Mouse (Mus musculus): ENCODE measurements around the gene Dbh. TPM values are rescaled to one million over a fixed set of nuclear protein-coding genes. Genes with fewer than 3 reads are reported as not detected.

The Dbh gene
- polyA plus RNA-seq, 1 experiment from 2014 or later, result not detected

GRCm38 (mm10) chr2:27218569-27218968 is 53.5 kb downstream of the Dbh start:
- Histone ChIP-seq H3K9ac (ENCODE audit: low read depth, low read length) (no peak overlapping the region), H3K4me3 (ENCODE audit: low read length) (no peak overlapping the region), H3K27ac (ENCODE audit: low read depth, low read length) (no peak overlapping the region), H3K27me3 (ENCODE audit: control insufficient read depth, insufficient read depth, low read length) (no peaks in the 10 kb centered on the region), H3K36me3 (ENCODE audit: control insufficient read depth, insufficient read depth, low read length) (no peaks in the 10 kb centered on the region; the same call in 1 of the 2 replicates), H3K9me3 (ENCODE audit: control insufficient read depth, low read length) (no peaks in the 10 kb centered on the region), H3K4me2 (replicated peaks; ENCODE audit: low read depth, low read length) (no peak overlapping the region), H3K4me1 (ENCODE audit: control insufficient read depth, insufficient read depth, low read length) (no peaks in the 10 kb centered on the region)
- 84% methylated on average over 8 of the region's 8 CpGs for WGBS
- no peak for ATAC-seq (ENCODE audit: low FRiP score, low TSS enrichment)

- H3K27ac ChIP-seq (ENCODE audit: low read depth, low read length), result no peak overlapping the region
- H3K36me3 ChIP-seq (ENCODE audit: control insufficient read depth, insufficient read depth, low read length), result no peaks in the 10 kb centered on the region; the same call in 1 of the 2 replicates
- no peak overlapping the region for H3K4me3 ChIP-seq (ENCODE audit: low read length)
- H3K4me1 ChIP-seq (ENCODE audit: control insufficient read depth, insufficient read depth, low read length), result no peaks in the 10 kb centered on the region
- 82% methylated on average over 7 of the region's 7 CpGs for WGBS
- no peak overlapping the region for H3K9ac ChIP-seq (ENCODE audit: low read depth, low read length)
- no peaks in the 10 kb centered on the region for H3K27me3 ChIP-seq (ENCODE audit: control insufficient read depth, insufficient read depth, low read length)
- no peaks in the 10 kb centered on the region for H3K9me3 ChIP-seq (ENCODE audit: control insufficient read depth, low read length)
- no peak for ATAC-seq (ENCODE audit: low FRiP score, low TSS enrichment)
- no peak overlapping the region for H3K4me2 ChIP-seq (replicated peaks; ENCODE audit: low read depth, low read length)
Measured at GRCm38 (mm10) chr2:27223012-27223421, 58.0 kb downstream of the Dbh start.

DNA sequence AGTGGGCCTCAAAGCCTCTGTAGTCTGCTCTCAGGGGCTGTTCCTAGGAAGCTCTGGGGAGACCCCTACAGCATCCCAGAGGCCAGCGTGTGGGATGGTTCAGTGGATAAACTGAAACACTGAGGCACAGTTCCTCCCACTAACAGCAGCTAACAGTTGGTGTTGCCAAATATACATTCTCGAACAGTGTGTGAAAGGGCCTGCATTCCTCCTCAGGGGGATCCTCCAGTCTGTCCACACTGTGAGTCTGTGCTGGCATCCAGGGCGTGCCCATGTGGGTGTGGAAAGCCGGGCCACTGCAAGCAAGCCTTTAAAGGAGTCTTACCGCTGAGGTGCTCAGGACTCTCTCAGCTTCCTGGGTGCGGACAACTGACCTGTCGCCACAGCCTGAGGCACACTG is 61.5 kb downstream of the Dbh start:
- no peaks in the 10 kb centered on the region for H3K9me3 ChIP-seq (ENCODE audit: control insufficient read depth, low read length)
- ATAC-seq (ENCODE audit: low FRiP score, low TSS enrichment), result no peak
- H3K9ac ChIP-seq (ENCODE audit: low read depth, low read length), result no peak overlapping the region
- no peaks in the 10 kb centered on the region for H3K4me1 ChIP-seq (ENCODE audit: control insufficient read depth, insufficient read depth, low read length)
- H3K36me3 ChIP-seq (ENCODE audit: control insufficient read depth, insufficient read depth, low read length), result 0 out of 2 replicates have a peak, but pooled peaks cover 2% of the 10 kb centered on the region
- WGBS, result 72% methylated on average over 7 of the region's 7 CpGs
- no peak overlapping the region for H3K27ac ChIP-seq (ENCODE audit: low read depth, low read length)
- no peaks in the 10 kb centered on the region for H3K27me3 ChIP-seq (ENCODE audit: control insufficient read depth, insufficient read depth, low read length)
- no peak overlapping the region for H3K4me2 ChIP-seq (replicated peaks; ENCODE audit: low read depth, low read length)
- no peak overlapping the region for H3K4me3 ChIP-seq (ENCODE audit: low read length)

- no peak overlapping the region for H3K9ac ChIP-seq (ENCODE audit: low read depth, low read length)
- no peaks in the 10 kb centered on the region for H3K27me3 ChIP-seq (ENCODE audit: control insufficient read depth, insufficient read depth, low read length)
- no peaks in the 10 kb centered on the region for H3K9me3 ChIP-seq (ENCODE audit: control insufficient read depth, low read length)
- H3K4me1 ChIP-seq (ENCODE audit: control insufficient read depth, insufficient read depth, low read length), result 0 out of 2 replicates have a peak, but pooled peaks cover 3% of the 10 kb centered on the region
- WGBS, result 80% methylated on average over 5 of the region's 5 CpGs
- ATAC-seq (ENCODE audit: low FRiP score, low TSS enrichment), result no peak
- H3K4me3 ChIP-seq (ENCODE audit: low read length), result no peak overlapping the region
- H3K36me3 ChIP-seq (ENCODE audit: control insufficient read depth, insufficient read depth, low read length), result 0 out of 2 replicates have a peak, but pooled peaks cover 2% of the 10 kb centered on the region
- H3K4me2 ChIP-seq (replicated peaks; ENCODE audit: low read depth, low read length), result no peak overlapping the region
- H3K27ac ChIP-seq (ENCODE audit: low read depth, low read length), result no peak overlapping the region
Measured at GRCm38 (mm10) chr2:27228809-27229480, 63.9 kb downstream of the Dbh start.

GRCm38 (mm10) chr2:27229481-27230105 is 64.6 kb downstream of the Dbh start:
- 86% methylated on average over 2 of the region's 2 CpGs for WGBS
- Histone ChIP-seq H3K27me3 (ENCODE audit: control insufficient read depth, insufficient read depth, low read length) (no peaks in the 10 kb centered on the region), H3K36me3 (ENCODE audit: control insufficient read depth, insufficient read depth, low read length) (0 out of 2 replicates have a peak, but pooled peaks cover 2% of the 10 kb centered on the region), H3K4me2 (replicated peaks; ENCODE audit: low read depth, low read length) (no peak overlapping the region), H3K9me3 (ENCODE audit: control insufficient read depth, low read length) (no peaks in the 10 kb centered on the region), H3K4me1 (ENCODE audit: control insufficient read depth, insufficient read depth, low read length) (0 out of 2 replicates have a peak, but pooled peaks cover 3% of the 10 kb centered on the region), H3K9ac (ENCODE audit: low read depth, low read length) (no peak overlapping the region), H3K4me3 (ENCODE audit: low read length) (no peak overlapping the region), H3K27ac (ENCODE audit: low read depth, low read length) (no peak overlapping the region)
- no peak for ATAC-seq (ENCODE audit: low FRiP score, low TSS enrichment)

- ATAC-seq (ENCODE audit: low FRiP score, low TSS enrichment), result no peak; the same call in 1 of the 2 replicates
Measured at GRCm38 (mm10) chr2:27232376-27232775, 67.3 kb downstream of the Dbh start.

More at GRCm38 (mm10) chr2:27232376-27232775, 67.3 kb downstream of the Dbh start:
- peaks cover 6% of the 10 kb centered on the region; the same call in 1 of the 2 replicates for H3K36me3 ChIP-seq (ENCODE audit: control insufficient read depth, insufficient read depth, low read length)
- H3K27me3 ChIP-seq (ENCODE audit: control insufficient read depth, insufficient read depth, low read length), result no peaks in the 10 kb centered on the region
- H3K4me1 ChIP-seq (ENCODE audit: control insufficient read depth, insufficient read depth, low read length), result 0 out of 2 replicates have a peak, but pooled peaks cover 3% of the 10 kb centered on the region
- H3K27ac ChIP-seq (ENCODE audit: low read depth, low read length), result no peak overlapping the region
- H3K9ac ChIP-seq (ENCODE audit: low read depth, low read length), result peak overlapping the region; percentile 12; the same call in 1 of the 2 replicates
- H3K4me2 ChIP-seq (replicated peaks; ENCODE audit: low read depth, low read length), result no peak overlapping the region
- no peaks in the 10 kb centered on the region for H3K9me3 ChIP-seq (ENCODE audit: control insufficient read depth, low read length)
- H3K4me3 ChIP-seq (ENCODE audit: low read length), result no peak overlapping the region
- WGBS, result 20% methylated on average over 7 of the region's 7 CpGs

Other genes with a start within 250 kb of the Dbh start
- gene Surf2, start 248.9 kb upstream of the Dbh start, polyA plus RNA-seq (2014; fragmentation: Nextera tagmentation; extraction: Ambion mirVana), result 40.1 and 46.5 TPM in 2 replicates
- 48.1 and 51.1 TPM in 2 replicates for gene Surf1, start 248.7 kb upstream of the Dbh start, polyA plus RNA-seq (2014; fragmentation: Nextera tagmentation; extraction: Ambion mirVana)
- gene Surf4, start 231.3 kb upstream of the Dbh start, polyA plus RNA-seq (2014; fragmentation: Nextera tagmentation; extraction: Ambion mirVana), result 124 and 187 TPM in 2 replicates
- gene Stkld1, start 231.2 kb upstream of the Dbh start, polyA plus RNA-seq (2014; fragmentation: Nextera tagmentation; extraction: Ambion mirVana), result 0.09 TPM in 1 of 2 replicates, not detected in the other
- 37.5 and 49.7 TPM in 2 replicates for gene Rexo4, start 200.8 kb upstream of the Dbh start, polyA plus RNA-seq (2014; fragmentation: Nextera tagmentation; extraction: Ambion mirVana)
- gene Adamts13, start 191.8 kb upstream of the Dbh start, polyA plus RNA-seq (2014; fragmentation: Nextera tagmentation; extraction: Ambion mirVana), result 0.05 and 0.06 TPM in 2 replicates
- gene Cacfd1, start 155.3 kb upstream of the Dbh start, polyA plus RNA-seq (2014; fragmentation: Nextera tagmentation; extraction: Ambion mirVana), result 36.7 and 56.5 TPM in 2 replicates
- 0.37 and 0.64 TPM in 2 replicates for gene Slc2a6, start 137.2 kb upstream of the Dbh start, polyA plus RNA-seq (2014; fragmentation: Nextera tagmentation; extraction: Ambion mirVana)
- 0.54 TPM in 1 of 2 replicates, not detected in the other for gene Mymk, start 93.1 kb upstream of the Dbh start, polyA plus RNA-seq (2014; fragmentation: Nextera tagmentation; extraction: Ambion mirVana)
- 0.51 and 0.65 TPM in 2 replicates for gene Adamtsl2, start 85.9 kb upstream of the Dbh start, polyA plus RNA-seq (2014; fragmentation: Nextera tagmentation; extraction: Ambion mirVana)
- gene Fam163b, start 22.7 kb upstream of the Dbh start, polyA plus RNA-seq (2014; fragmentation: Nextera tagmentation; extraction: Ambion mirVana), result not detected in 2 replicates
- gene Sardh, start 83.1 kb downstream of the Dbh start, polyA plus RNA-seq (2014; fragmentation: Nextera tagmentation; extraction: Ambion mirVana), result 17.6 and 29.9 TPM in 2 replicates